Mouse (Mus musculus): Measurements from ENCODE around the gene Sult2a1.
"Not testable (repeated sequence)": the region's sequence is repeated elsewhere in the genome, so short reads cannot be mapped to it uniquely, and the experiment has no call there.

Sult2a1 gene

GRCm38 (mm10) chr7:13837309-13837708 is at the start of gene Sult2a1:
TSS of gene Sult2a1 (minus strand) at chr7:13837409.
- DNase-seq (ENCODE audit: low spot score) = not testable (repeated sequence)

- no peak for DNase-seq (ENCODE audit: low spot score)
Measured at GRCm38 (mm10) chr7:13813913-13814312, 23.3 kb downstream of the Sult2a1 start.
